Mouse (Mus musculus) CH12.LX (cell line): ENCODE measurements around the gene Dazap1. TPM values are rescaled to one million over a fixed set of nuclear protein-coding genes. Genes with fewer than 3 reads are reported as not detected.

Experiments used
- DNase-seq: peaks from one replicate; pipeline ENCODE4 v3.0.0-alpha.2; 2013; ENCODE audit errors: extremely low read depth
- H3K27ac ChIP-seq: 2 replicates; pipeline ENCODE4 v1.5.1; 2012; ENCODE audit warnings: low read depth, mild to moderate bottlenecking, control low read depth, moderate library complexity; ENCODE audit not compliant: insufficient read depth
- H3K27me3 ChIP-seq: replicated peaks from 2 replicates; pipeline ENCODE3; 2012; ENCODE audit warnings: inconsistent platforms
- H3K36me3 ChIP-seq, 2 experiments: replicated peaks in 1 of 2; 2 replicates each; pipeline versions ENCODE3 to v1.6.1; 2012; ENCODE audit warnings: inconsistent platforms in 1 of 2, low read length in 1 of 2, mild to moderate bottlenecking in 1 of 2, mixed read lengths in 1 of 2, moderate library complexity in 1 of 2; ENCODE audit not compliant: control insufficient read depth in 1 of 2, insufficient read depth in 1 of 2
- H3K4me1 ChIP-seq, 2 experiments: 2 replicates each; pipeline ENCODE4 v1.6.1; 2012; ENCODE audit warnings: inconsistent platforms in 1 of 2, moderate library complexity in 1 of 2; ENCODE audit not compliant: insufficient read depth in 2 of 2, control insufficient read depth in 1 of 2
- H3K4me2 ChIP-seq: 2 replicates; pipeline ENCODE4 v1.6.1; 2012; ENCODE audit warnings: low read depth, mild to moderate bottlenecking, control low read depth; ENCODE audit not compliant: poor library complexity, insufficient read depth, severe bottlenecking
- H3K4me3 ChIP-seq, 3 experiments: fragments of 150-350 bp in 1 of 3; sonication (generic) in 1 of 3; replicated peaks in 1 of 3; 2 replicates each; pipeline versions ENCODE3 to v1.5.1; 2011 to 2012; ENCODE audit warnings: low read depth in 2 of 3, low read length in 2 of 3, mild to moderate bottlenecking in 2 of 3, moderate library complexity in 2 of 3, control low read depth in 1 of 3, improper control_type of control experiment in 1 of 3, inconsistent platforms in 1 of 3, mixed read lengths in 1 of 3; ENCODE audit not compliant: poor library complexity in 1 of 3
- H3K79me2 ChIP-seq: replicated peaks from 2 replicates; pipeline ENCODE4 v1.6.1; 2012; ENCODE audit warnings: mild to moderate bottlenecking, moderate library complexity; ENCODE audit not compliant: control insufficient read depth, poor library complexity, insufficient read depth, severe bottlenecking; ENCODE audit errors: extremely low read depth
- H3K9ac ChIP-seq: 2 replicates; pipeline ENCODE4 v1.6.1; 2012; ENCODE audit warnings: low read depth, mild to moderate bottlenecking, control low read depth, moderate library complexity; ENCODE audit not compliant: insufficient read depth
- H3K9me3 ChIP-seq: replicated peaks from 2 replicates; pipeline ENCODE3; 2012; ENCODE audit warnings: low read length, inconsistent platforms, mixed read lengths
- BHLHE40 ChIP-seq: IDR thresholded peaks from 2 replicates; pipeline ENCODE4 v1.6.1; 2011; ENCODE audit warnings: mild to moderate bottlenecking, low read depth, low read length, improper control_type of control experiment
- CHD1 ChIP-seq: IDR thresholded peaks from 2 replicates; pipeline ENCODE4 v1.6.1; 2012; ENCODE audit warnings: low read depth, low read length, improper control_type of control experiment, inconsistent platforms
- CHD2 ChIP-seq: IDR thresholded peaks from 2 replicates; pipeline ENCODE4 v1.6.1; 2011; ENCODE audit warnings: low read length, improper control_type of control experiment
- CTCF ChIP-seq, 2 experiments: IDR thresholded peaks in 1 of 2; conservative IDR thresholded peaks in 1 of 2; 2 replicates each; pipeline ENCODE4 v1.5.1; 2011 to 2012; ENCODE audit warnings: low read depth in 2 of 2, low read length in 2 of 2, improper control_type of control experiment in 1 of 2, inconsistent platforms in 1 of 2, mild to moderate bottlenecking in 1 of 2, moderate library complexity in 1 of 2
- E2F4 ChIP-seq: IDR thresholded peaks from 2 replicates; pipeline ENCODE4 v1.6.1; 2011; ENCODE audit warnings: low read depth, low read length, improper control_type of control experiment; ENCODE audit not compliant: insufficient replicate concordance
- ELF1 ChIP-seq: IDR thresholded peaks from 2 replicates; pipeline ENCODE4 v1.6.1; 2014; ENCODE audit warnings: low read depth, mild to moderate bottlenecking, inconsistent platforms, low read length, improper control_type of control experiment
- EP300 ChIP-seq: IDR thresholded peaks from 2 replicates; pipeline ENCODE4 v1.6.1; 2011; ENCODE audit warnings: low read length, improper control_type of control experiment
- ETS1 ChIP-seq: conservative IDR thresholded peaks from 2 replicates; pipeline ENCODE4 v1.6.1; 2012; ENCODE audit warnings: low read depth, mild to moderate bottlenecking, inconsistent platforms, low read length, improper control_type of control experiment, moderate library complexity
- GABPA ChIP-seq: IDR thresholded peaks from 2 replicates; pipeline ENCODE4 v1.6.1; 2012; ENCODE audit warnings: low read depth, low read length, improper control_type of control experiment, inconsistent platforms; ENCODE audit not compliant: insufficient replicate concordance
- HCFC1 ChIP-seq: IDR thresholded peaks from 2 replicates; pipeline ENCODE4 v1.6.1; 2012; ENCODE audit warnings: low read depth, mild to moderate bottlenecking, inconsistent platforms, low read length, improper control_type of control experiment
- IRF4 ChIP-seq: IDR thresholded peaks from 2 replicates; pipeline ENCODE4 v1.6.1; 2014; ENCODE audit warnings: low read depth, mild to moderate bottlenecking, inconsistent platforms, low read length, improper control_type of control experiment
- JUN ChIP-seq: IDR thresholded peaks from 2 replicates; pipeline ENCODE4 v1.6.1; 2011; ENCODE audit warnings: low read depth, mild to moderate bottlenecking, low read length, improper control_type of control experiment, moderate library complexity; ENCODE audit not compliant: insufficient read depth
- JUND ChIP-seq: conservative IDR thresholded peaks from 2 replicates; pipeline ENCODE4 v1.6.1; 2011; ENCODE audit warnings: low read depth, low read length, improper control_type of control experiment
- KAT2A ChIP-seq: IDR thresholded peaks from 2 replicates; pipeline ENCODE4 v1.6.1; 2012; ENCODE audit warnings: low read length, improper control_type of control experiment, inconsistent platforms; ENCODE audit not compliant: insufficient replicate concordance
- MAFK ChIP-seq: IDR thresholded peaks from 2 replicates; pipeline ENCODE4 v1.6.1; 2011; ENCODE audit warnings: low read length, improper control_type of control experiment; ENCODE audit not compliant: insufficient replicate concordance
- MAX ChIP-seq: IDR thresholded peaks from 2 replicates; pipeline ENCODE4 v1.6.1; 2011; ENCODE audit warnings: low read length, improper control_type of control experiment
- MAZ ChIP-seq: IDR thresholded peaks from 2 replicates; pipeline ENCODE4 v1.6.1; 2012; ENCODE audit warnings: low read depth, mild to moderate bottlenecking, inconsistent platforms, low read length, improper control_type of control experiment, moderate library complexity
- MEF2A ChIP-seq: IDR thresholded peaks from 2 replicates; pipeline ENCODE4 v1.6.1; 2014; ENCODE audit warnings: low read depth, mild to moderate bottlenecking, inconsistent platforms, low read length, improper control_type of control experiment, borderline replicate concordance
- MXI1 ChIP-seq: IDR thresholded peaks from 2 replicates; pipeline ENCODE4 v1.6.1; 2011; ENCODE audit warnings: mild to moderate bottlenecking, low read depth, low read length, improper control_type of control experiment
- MYC ChIP-seq: IDR thresholded peaks from 2 replicates; pipeline ENCODE4 v1.6.1; 2011; ENCODE audit warnings: low read depth, mild to moderate bottlenecking, improper control_type of control experiment, low read length
- NELFE ChIP-seq: IDR thresholded peaks from 2 replicates; pipeline ENCODE4 v1.6.1; 2011; ENCODE audit warnings: low read depth, low read length, improper control_type of control experiment
- NRF1 ChIP-seq: IDR thresholded peaks from 2 replicates; pipeline ENCODE4 v1.6.1; 2014; ENCODE audit warnings: low read depth, mild to moderate bottlenecking, inconsistent platforms, low read length, improper control_type of control experiment, moderate library complexity
- PAX5 ChIP-seq: IDR thresholded peaks from 2 replicates; pipeline ENCODE4 v1.6.1; 2012; ENCODE audit warnings: low read length, inconsistent platforms, mixed read lengths
- POLR2A ChIP-seq: IDR thresholded peaks from 2 replicates; pipeline ENCODE4 v1.6.1; 2011; ENCODE audit warnings: low read depth, mild to moderate bottlenecking, improper control_type of control experiment, low read length
- POLR2AphosphoS2 ChIP-seq: IDR thresholded peaks from 2 replicates; pipeline ENCODE4 v1.6.1; 2011; ENCODE audit warnings: low read depth, low read length, improper control_type of control experiment
- RAD21 ChIP-seq: IDR thresholded peaks from 2 replicates; pipeline ENCODE4 v1.6.1; 2011; ENCODE audit warnings: low read depth, mild to moderate bottlenecking, low read length, improper control_type of control experiment, moderate library complexity
- RCOR1 ChIP-seq: conservative IDR thresholded peaks from 2 replicates; pipeline ENCODE4 v1.6.1; 2012; ENCODE audit warnings: low read depth, mild to moderate bottlenecking, inconsistent platforms, low read length, improper control_type of control experiment
- SIN3A ChIP-seq: IDR thresholded peaks from 2 replicates; pipeline ENCODE4 v1.6.1; 2012; ENCODE audit warnings: low read length, improper control_type of control experiment, inconsistent platforms
- SMC3 ChIP-seq: IDR thresholded peaks from 2 replicates; pipeline ENCODE4 v1.6.1; 2011; ENCODE audit warnings: low read depth, low read length, improper control_type of control experiment
- TCF12 ChIP-seq: IDR thresholded peaks from 2 replicates; pipeline ENCODE4 v1.6.1; 2014; ENCODE audit warnings: low read depth, mild to moderate bottlenecking, inconsistent platforms, low read length, improper control_type of control experiment
- UBTF ChIP-seq: IDR thresholded peaks from 2 replicates; pipeline ENCODE4 v1.6.1; 2012; ENCODE audit warnings: low read depth, mild to moderate bottlenecking, inconsistent platforms, low read length, improper control_type of control experiment, moderate library complexity
- USF1 ChIP-seq: IDR thresholded peaks from 2 replicates; pipeline ENCODE4 v1.6.1; 2014; ENCODE audit warnings: low read depth, mild to moderate bottlenecking, inconsistent platforms, low read length, improper control_type of control experiment
- USF2 ChIP-seq: conservative IDR thresholded peaks from 2 replicates; pipeline ENCODE4 v1.6.1; 2011; ENCODE audit warnings: low read depth, low read length, improper control_type of control experiment
- ZC3H11A ChIP-seq: IDR thresholded peaks from 2 replicates; pipeline ENCODE4 v1.6.1; 2012; ENCODE audit warnings: low read depth, mild to moderate bottlenecking, inconsistent platforms, low read length, improper control_type of control experiment
- ZKSCAN1 ChIP-seq: IDR thresholded peaks from 2 replicates; pipeline ENCODE4 v1.6.1; 2012; ENCODE audit warnings: low read depth, inconsistent platforms, low read length, improper control_type of control experiment, borderline replicate concordance
- ZMIZ1 ChIP-seq: IDR thresholded peaks from 2 replicates; pipeline ENCODE4 v1.6.1; 2012; ENCODE audit warnings: low read depth, mild to moderate bottlenecking, inconsistent platforms, low read length, improper control_type of control experiment
- ZNF384 ChIP-seq: IDR thresholded peaks from 2 replicates; pipeline ENCODE4 v1.6.1; 2012; ENCODE audit warnings: low read depth, low read length, improper control_type of control experiment, inconsistent platforms
- dilution Hi-C: fragments of 300-500 bp; cut with MboI; formaldehyde crosslinking; loops from 2 replicates; pipeline ENCODE4 v1.14.3; 2020; ENCODE audit warnings: low sequenced_read_pairs; ENCODE audit not compliant: extremely low pct_unique_long_range_greater_than_20kb, extremely low pct_ligation_motif_present
- in situ Hi-C: fragments of 300-500 bp; cut with MboI; formaldehyde crosslinking; loops from 3 replicates; pipeline ENCODE4 v1.14.3; 2019; ENCODE audit warnings: low sequenced_read_pairs, low pct_ligation_motif_present, low pct_unique_long_range_greater_than_20kb, mixed read lengths
- polyA plus RNA-seq: library from polyadenylated mRNA; unstranded; fragments of >175 nt; gene quantifications from 2 replicates; pipeline ENCODE4 v1.2.1, GENCODE M21; 2012; ENCODE audit warnings: low read depth; ENCODE audit not compliant: insufficient read length
- total RNA-seq, 2 experiments: library from RNA; depleted of rRNA; stranded (reverse); fragments of 300-350 nt in 1 of 2; fragments of >200 nt in 1 of 2; gene quantifications; 2 replicates each; pipeline ENCODE4 v1.2.3; 2012 to 2014

Dazap1 gene
- total and polyA plus RNA-seq, 3 experiments = 162 to 236 (median 187) TPM

DNA sequence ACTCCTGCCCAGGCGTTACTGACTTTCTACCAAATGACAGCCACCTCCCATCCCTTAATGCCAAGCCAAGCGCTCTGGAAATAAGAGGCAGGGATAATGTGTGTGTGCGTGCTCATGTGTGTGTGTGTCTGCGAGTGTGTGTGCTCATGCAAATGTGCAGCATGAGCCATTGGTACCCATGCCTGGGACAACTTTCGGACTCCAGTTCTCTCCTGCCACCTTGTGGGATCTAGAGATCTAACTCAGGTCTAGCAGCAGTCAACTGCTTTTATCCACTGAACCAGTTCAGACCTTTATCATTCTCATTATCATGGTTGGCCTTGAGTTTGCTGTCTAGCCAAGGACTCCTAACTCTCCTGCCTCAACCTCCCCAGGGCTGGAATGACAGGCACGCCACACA lies 13.4 kb upstream of the Dazap1 start:
- in situ Hi-C loops (loop anchor here (5.0 kb wide), 1 partner anchor 71 kb away; the partner anchor contains the start of gene Efna2), dilution Hi-C loops (no loop called here)
- TF ChIP-seq GABPA (no peak), ZC3H11A (no peak), JUN (no peak), USF2 (no peak), MAX (no peak), SMC3 (peak; percentile 53), MXI1 (no peak), MAZ (no peak), POLR2AphosphoS2 (no peak), JUND (no peak), USF1 (no peak), MYC (no peak), RAD21 (peak; percentile 64), CHD2 (no peak), TCF12 (no peak), MEF2A (peak; percentile 15; the same call in 1 of the 2 replicates), ZNF384 (no peak), E2F4 (no peak), NRF1 (no peak), UBTF (no peak), EP300 (no peak), NELFE (no peak), CHD1 (no peak), IRF4 (peak; percentile 29; the same call in 1 of the 2 replicates), HCFC1 (no peak), KAT2A (no peak), ELF1 (0 out of 2 replicates have a peak, but pooled peaks have one; percentile 10), MAFK (no peak), BHLHE40 (peak; percentile 64), ZMIZ1 (no peak), RCOR1 (no peak), CTCF (conservative IDR thresholded peaks at IDR 0.05 in 1 of 2, IDR thresholded peaks at IDR 0.05 in 1 of 2; ENCODE audit: low read depth in 2 of 2, low read length in 2 of 2) (peak in 1 of 2 experiments; percentile 66; a peak in 2 of 4 replicates), ZKSCAN1 (no peak), ETS1 (no peak), POLR2A (no peak), SIN3A (no peak), PAX5 (no peak)
- TF ChIP-seq, all 38 proteins: peak for 7
- Histone ChIP-seq H3K9me3 (no peaks in the 10 kb centered on the region), H3K27me3 (no peaks in the 10 kb centered on the region), H3K4me1 (peaks cover 4 to 34% of the 10 kb centered on the region in 2 experiments), H3K79me2 (peaks cover 21% of the 10 kb centered on the region), H3K9ac (no peak overlapping the region), H3K4me3 (no peak overlapping the region), H3K27ac (no peak overlapping the region), H3K4me2 (0 out of 2 replicates have a peak overlapping the region, but pooled peaks have one; percentile 19), H3K36me3 (peaks cover 24 to 50% of the 10 kb centered on the region in 2 experiments)
- peak; percentile 52 for DNase-seq
